Mouse (Mus musculus): ENCODE measurements around the gene Nudcd3.

Gene Nudcd3

DNA sequence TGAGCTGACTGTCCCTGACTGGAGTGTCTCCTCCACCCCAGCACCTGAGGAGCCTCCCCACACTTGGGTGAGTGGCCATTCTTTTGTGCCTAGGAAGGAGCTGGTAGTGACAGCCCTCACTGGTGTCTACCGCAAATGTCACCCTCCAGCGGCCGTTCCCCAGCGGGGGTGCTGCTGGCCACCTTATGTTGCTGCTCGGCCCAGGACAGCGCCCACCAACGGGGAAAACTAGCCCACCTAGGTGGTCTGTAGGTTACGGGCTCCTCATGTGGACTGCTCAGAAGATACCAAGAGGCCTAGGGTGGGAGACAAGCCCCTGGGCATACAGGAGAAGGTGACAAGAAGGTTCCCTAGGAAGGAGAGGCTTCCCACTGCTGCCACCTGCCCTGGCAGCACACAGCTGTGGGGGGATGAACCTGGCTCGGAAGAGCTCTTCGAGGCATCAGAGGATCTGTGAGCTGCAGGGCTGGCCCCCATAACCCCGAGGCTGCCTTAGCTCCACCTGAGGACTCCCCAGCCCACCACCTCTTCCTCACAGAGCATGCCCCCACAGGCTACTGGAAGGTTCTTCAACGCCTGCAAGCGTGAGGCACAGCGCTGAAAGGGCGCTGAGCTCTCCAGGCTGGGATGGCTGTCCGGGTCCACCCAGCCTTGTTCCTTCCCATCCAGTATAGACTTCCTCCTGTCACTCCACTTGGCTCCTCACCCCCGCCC, 136.6 kb downstream of the Nudcd3 start:
- ATAC-seq (ENCODE audit: low TSS enrichment): no peak

DNA sequence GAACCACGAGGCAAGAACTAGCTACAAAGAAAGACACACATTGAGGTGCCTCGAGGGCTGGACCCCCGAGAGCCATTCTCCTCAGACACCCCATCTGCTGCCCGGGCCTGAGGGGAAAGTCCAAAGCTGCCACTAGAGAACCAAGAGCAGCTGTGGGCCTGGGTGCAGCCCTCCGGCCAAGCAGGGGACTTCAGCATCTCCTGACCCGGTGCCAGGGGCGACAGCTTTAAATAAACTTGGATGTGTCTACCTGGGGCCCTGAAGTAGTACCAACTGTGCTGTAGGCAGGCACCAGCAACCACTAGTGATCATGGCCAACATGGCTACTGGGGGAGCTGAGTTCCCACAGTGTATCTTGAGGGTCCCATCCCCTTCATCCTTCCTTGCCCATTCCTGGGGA, 137.2 kb downstream of the Nudcd3 start:
- ATAC-seq (ENCODE audit: low TSS enrichment): no peak

DNA sequence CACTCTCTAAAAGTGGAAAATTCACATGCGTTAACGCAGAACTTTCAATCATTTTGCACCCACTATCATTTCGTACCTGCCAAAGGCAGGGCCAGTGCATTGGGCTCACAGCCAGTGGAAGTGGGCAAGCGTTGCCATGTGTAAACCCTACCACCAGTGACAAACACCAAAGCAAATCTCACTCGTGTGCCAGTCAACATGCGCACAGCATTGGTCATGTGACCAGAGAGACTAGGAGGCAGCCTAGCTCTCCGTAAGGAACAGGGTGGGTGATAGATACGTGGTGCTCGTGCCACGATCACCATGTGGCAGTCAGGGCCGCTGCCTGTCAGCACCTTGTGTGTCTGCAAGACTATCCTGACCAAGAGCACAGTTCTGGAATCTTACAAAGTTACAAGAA, 137.9 kb downstream of the Nudcd3 start:
- ATAC-seq (ENCODE audit: low TSS enrichment): no peak

- ATAC-seq (ENCODE audit: low TSS enrichment): no peak
These were observed 138.3 kb downstream of the Nudcd3 start for GRCm38 (mm10) chr11:6061891-6062290.

DNA sequence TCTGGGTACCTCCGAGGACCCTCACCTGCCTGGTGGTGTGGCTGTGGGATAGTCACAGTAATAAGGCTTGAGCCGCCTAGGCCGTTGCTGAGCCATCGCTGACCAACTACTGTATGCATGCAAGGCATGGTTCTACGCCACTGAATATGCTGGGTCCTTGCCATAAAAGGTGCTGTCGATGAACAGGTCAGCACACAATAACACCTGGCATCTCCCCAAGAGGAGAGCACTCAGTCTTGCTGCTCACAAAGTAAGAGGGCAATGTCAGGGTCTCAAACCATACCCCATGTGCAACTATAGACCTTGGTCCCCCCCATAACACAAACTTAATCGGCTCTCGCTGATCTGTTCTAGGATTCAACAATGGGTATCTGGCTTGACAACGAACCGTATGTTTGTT, 141.1 kb downstream of the Nudcd3 start:
- no peak for ATAC-seq (ENCODE audit: low TSS enrichment)

All from frontal cortex, adult (tissue).